Mouse (Mus musculus): ENCODE measurements at regions not wholly inside any gene's neighbourhood (a gene's known extent, or its start where the extent isn't known, plus 50 kb on each side); places are given as distances from the start of the nearest gene placed in this dataset.

DNA sequence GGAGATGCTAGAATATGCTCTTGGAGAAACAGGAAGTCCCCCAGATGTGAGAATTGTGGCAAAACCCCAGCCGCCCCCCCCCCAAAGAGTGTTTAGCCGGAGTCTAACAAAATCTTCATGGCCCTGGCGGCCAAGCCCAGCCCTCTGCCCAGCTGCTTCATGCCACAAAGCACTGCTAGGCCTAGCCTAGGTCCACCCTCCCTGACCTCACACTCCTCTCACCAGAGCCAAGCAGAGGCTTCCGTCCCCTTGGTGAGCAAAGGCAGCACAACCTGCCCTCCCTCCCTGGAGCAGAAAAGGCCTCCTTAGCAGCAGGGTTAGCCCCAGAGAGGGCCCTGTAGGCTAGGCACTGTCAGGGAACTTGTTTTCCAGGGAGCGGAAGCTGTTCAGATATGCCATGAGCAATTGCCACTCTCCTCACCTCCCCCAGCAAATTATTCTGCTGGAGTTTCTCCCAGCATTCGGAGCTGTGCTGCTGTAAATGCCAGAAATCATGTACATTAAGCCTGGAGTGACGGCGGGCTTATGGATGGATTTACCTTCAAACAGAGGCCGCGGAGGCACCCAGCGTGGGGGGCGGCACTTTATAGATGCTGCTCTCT is 104.9 kb downstream of the H2al1j start:
- no peak for TF ChIP-seq CTCF (IDR thresholded peaks at IDR 0.05; ENCODE audit: borderline replicate concordance, extremely low read depth, insufficient read depth, insufficient read length)
- no peak for TF ChIP-seq POLR2A (IDR thresholded peaks at IDR 0.05; ENCODE audit: borderline replicate concordance, extremely low read depth, insufficient read depth, insufficient read length, poor library complexity, severe bottlenecking)
